Mouse (Mus musculus): Measurements from ENCODE around the gene Igfbp2. TPM values are rescaled to one million over a fixed set of nuclear protein-coding genes. Genes with fewer than 3 reads are reported as not detected.

The Igfbp2 gene
- polyA plus RNA-seq, 1 experiment from 2014 or later = 50.5 TPM

- Histone ChIP-seq H3K36me3 (ENCODE audit: control insufficient read depth, insufficient read depth, low read length) (no peaks in the 10 kb centered on the region), H3K27me3 (replicated peaks; ENCODE audit: control insufficient read depth, insufficient read depth, low read length) (no peaks in the 10 kb centered on the region; the same call in 1 of the 2 replicates), H3K4me2 (no peak overlapping the region), H3K9ac (ENCODE audit: low read depth, low read length) (no peak overlapping the region), H3K4me3 (ENCODE audit: low read depth, low read length) (no peak overlapping the region), H3K27ac (ENCODE audit: low read depth, low read length) (no peak overlapping the region), H3K4me1 (replicated peaks; ENCODE audit: control insufficient read depth, insufficient read depth, low read length) (no peaks in the 10 kb centered on the region), H3K9me3 (ENCODE audit: control insufficient read depth, low read length) (no peaks in the 10 kb centered on the region)
- DNase-seq (ENCODE audit: low spot score) (no peak), ATAC-seq (replicated peaks; ENCODE audit: low FRiP score) (no peak)
- 71% methylated on average over 2 of the region's 2 CpGs for WGBS
Measured at GRCm38 (mm10) chr1:72860502-72860901, 36.2 kb downstream of the Igfbp2 start.

GRCm38 (mm10) chr1:72861702-72862101, 37.4 kb downstream of the Igfbp2 start:
- DNase-seq (ENCODE audit: low spot score) = no peak
- Histone ChIP-seq H3K4me2 (no peak overlapping the region), H3K27me3 (replicated peaks; ENCODE audit: control insufficient read depth, insufficient read depth, low read length) (no peaks in the 10 kb centered on the region; the same call in 1 of the 2 replicates), H3K27ac (ENCODE audit: low read depth, low read length) (no peak overlapping the region), H3K4me3 (ENCODE audit: low read depth, low read length) (no peak overlapping the region), H3K9ac (ENCODE audit: low read depth, low read length) (no peak overlapping the region), H3K4me1 (replicated peaks; ENCODE audit: control insufficient read depth, insufficient read depth, low read length) (no peaks in the 10 kb centered on the region), H3K9me3 (ENCODE audit: control insufficient read depth, low read length) (no peaks in the 10 kb centered on the region), H3K36me3 (ENCODE audit: control insufficient read depth, insufficient read depth, low read length) (no peaks in the 10 kb centered on the region)
- 60% methylated on average over 2 of the region's 2 CpGs for WGBS
- no peak for ATAC-seq (replicated peaks; ENCODE audit: low FRiP score)

- no peak overlapping the region for H3K9ac ChIP-seq (ENCODE audit: low read depth, low read length)
- H3K4me2 ChIP-seq = no peak overlapping the region
- no peak overlapping the region for H3K27ac ChIP-seq (ENCODE audit: low read depth, low read length)
- H3K4me3 ChIP-seq (ENCODE audit: low read depth, low read length) = no peak overlapping the region
- WGBS = 82% methylated on average over 21 of the region's 21 CpGs
- ATAC-seq (replicated peaks; ENCODE audit: low FRiP score) = no peak
- no peaks in the 10 kb centered on the region for H3K4me1 ChIP-seq (replicated peaks; ENCODE audit: control insufficient read depth, insufficient read depth, low read length)
- DNase-seq (ENCODE audit: low spot score) = no peak
- H3K27me3 ChIP-seq (replicated peaks; ENCODE audit: control insufficient read depth, insufficient read depth, low read length) = no peaks in the 10 kb centered on the region
- H3K9me3 ChIP-seq (ENCODE audit: control insufficient read depth, low read length) = no peaks in the 10 kb centered on the region
- no peaks in the 10 kb centered on the region for H3K36me3 ChIP-seq (ENCODE audit: control insufficient read depth, insufficient read depth, low read length)
Measured at GRCm38 (mm10) chr1:72862248-72862647, 37.9 kb downstream of the Igfbp2 start.

- DNase-seq (ENCODE audit: low spot score) (no peak), ATAC-seq (replicated peaks; ENCODE audit: low FRiP score) (no peak)
- Histone ChIP-seq H3K27ac (ENCODE audit: low read depth, low read length) (no peak overlapping the region), H3K4me1 (replicated peaks; ENCODE audit: control insufficient read depth, insufficient read depth, low read length) (no peaks in the 10 kb centered on the region; the same call in 1 of the 2 replicates), H3K9ac (ENCODE audit: low read depth, low read length) (no peak overlapping the region), H3K4me3 (ENCODE audit: low read depth, low read length) (no peak overlapping the region), H3K27me3 (replicated peaks; ENCODE audit: control insufficient read depth, insufficient read depth, low read length) (no peaks in the 10 kb centered on the region), H3K9me3 (ENCODE audit: control insufficient read depth, low read length) (no peaks in the 10 kb centered on the region), H3K36me3 (ENCODE audit: control insufficient read depth, insufficient read depth, low read length) (no peaks in the 10 kb centered on the region), H3K4me2 (no peak overlapping the region)
- WGBS = 84% methylated on average over 8 of the region's 8 CpGs
Measured at GRCm38 (mm10) chr1:72863692-72864091, 39.4 kb downstream of the Igfbp2 start.

- H3K4me2 ChIP-seq = no peak overlapping the region
- H3K9me3 ChIP-seq (ENCODE audit: control insufficient read depth, low read length) = no peaks in the 10 kb centered on the region
- no peak overlapping the region for H3K9ac ChIP-seq (ENCODE audit: low read depth, low read length)
- ATAC-seq (replicated peaks; ENCODE audit: low FRiP score) (no peak), DNase-seq (ENCODE audit: low spot score) (no peak)
- 93% methylated on average over 3 of the region's 3 CpGs for WGBS
- no peak overlapping the region for H3K4me3 ChIP-seq (ENCODE audit: low read depth, low read length)
- H3K27me3 ChIP-seq (replicated peaks; ENCODE audit: control insufficient read depth, insufficient read depth, low read length) = 0 out of 2 replicates have a peak, but pooled peaks cover 1% of the 10 kb centered on the region
- H3K4me1 ChIP-seq (replicated peaks; ENCODE audit: control insufficient read depth, insufficient read depth, low read length) = no peaks in the 10 kb centered on the region; the same call in 1 of the 2 replicates
- H3K36me3 ChIP-seq (ENCODE audit: control insufficient read depth, insufficient read depth, low read length) = no peaks in the 10 kb centered on the region
- no peak overlapping the region for H3K27ac ChIP-seq (ENCODE audit: low read depth, low read length)
Measured at GRCm38 (mm10) chr1:72864272-72864671, 40.0 kb downstream of the Igfbp2 start.

- 31% methylated on average over 6 of the region's 6 CpGs for WGBS
- Histone ChIP-seq H3K9me3 (ENCODE audit: control insufficient read depth, low read length) (no peaks in the 10 kb centered on the region), H3K36me3 (ENCODE audit: control insufficient read depth, insufficient read depth, low read length) (no peaks in the 10 kb centered on the region), H3K27me3 (replicated peaks; ENCODE audit: control insufficient read depth, insufficient read depth, low read length) (0 out of 2 replicates have a peak, but pooled peaks cover 3% of the 10 kb centered on the region), H3K4me2 (no peak overlapping the region), H3K9ac (ENCODE audit: low read depth, low read length) (no peak overlapping the region), H3K27ac (ENCODE audit: low read depth, low read length) (no peak overlapping the region), H3K4me1 (replicated peaks; ENCODE audit: control insufficient read depth, insufficient read depth, low read length) (peaks cover 2% of the 10 kb centered on the region), H3K4me3 (ENCODE audit: low read depth, low read length) (no peak overlapping the region)
- DNase-seq (ENCODE audit: low spot score) (peak; percentile 66), ATAC-seq (replicated peaks; ENCODE audit: low FRiP score) (no peak)
Measured at GRCm38 (mm10) chr1:72865900-72866299, 41.6 kb downstream of the Igfbp2 start.

- ATAC-seq (replicated peaks; ENCODE audit: low FRiP score) = no peak
- peaks cover 2% of the 10 kb centered on the region for H3K4me1 ChIP-seq (replicated peaks; ENCODE audit: control insufficient read depth, insufficient read depth, low read length)
- no peak overlapping the region for H3K9ac ChIP-seq (ENCODE audit: low read depth, low read length)
- no peak for DNase-seq (ENCODE audit: low spot score)
- no peaks in the 10 kb centered on the region for H3K36me3 ChIP-seq (ENCODE audit: control insufficient read depth, insufficient read depth, low read length)
- H3K9me3 ChIP-seq (ENCODE audit: control insufficient read depth, low read length) = no peaks in the 10 kb centered on the region
- 67% methylated on average over 5 of the region's 5 CpGs for WGBS
- no peak overlapping the region for H3K4me3 ChIP-seq (ENCODE audit: low read depth, low read length)
- no peak overlapping the region for H3K4me2 ChIP-seq
- H3K27ac ChIP-seq (ENCODE audit: low read depth, low read length) = no peak overlapping the region
- peaks cover 8% of the 10 kb centered on the region for H3K27me3 ChIP-seq (replicated peaks; ENCODE audit: control insufficient read depth, insufficient read depth, low read length)
Measured at GRCm38 (mm10) chr1:72866417-72866816, 42.1 kb downstream of the Igfbp2 start.

- H3K9me3 ChIP-seq (ENCODE audit: control insufficient read depth, low read length) = no peaks in the 10 kb centered on the region
- no peaks in the 10 kb centered on the region for H3K36me3 ChIP-seq (ENCODE audit: control insufficient read depth, insufficient read depth, low read length)
- peaks cover 16% of the 10 kb centered on the region for H3K27me3 ChIP-seq (replicated peaks; ENCODE audit: control insufficient read depth, insufficient read depth, low read length)
- ATAC-seq (replicated peaks; ENCODE audit: low FRiP score) (no peak), DNase-seq (ENCODE audit: low spot score) (no peak)
- no peak overlapping the region for H3K9ac ChIP-seq (ENCODE audit: low read depth, low read length)
- no peak overlapping the region for H3K4me3 ChIP-seq (ENCODE audit: low read depth, low read length)
- H3K4me2 ChIP-seq = no peak overlapping the region
- no peak overlapping the region for H3K27ac ChIP-seq (ENCODE audit: low read depth, low read length)
- 55% methylated on average over 1 of the region's 1 CpGs for WGBS
- H3K4me1 ChIP-seq (replicated peaks; ENCODE audit: control insufficient read depth, insufficient read depth, low read length) = peaks cover 6% of the 10 kb centered on the region
Measured at GRCm38 (mm10) chr1:72867346-72867745, 43.0 kb downstream of the Igfbp2 start.

- peaks cover 8% of the 10 kb centered on the region for H3K4me1 ChIP-seq (replicated peaks; ENCODE audit: control insufficient read depth, insufficient read depth, low read length)
- H3K4me3 ChIP-seq (ENCODE audit: low read depth, low read length) = no peak overlapping the region
- H3K4me2 ChIP-seq = no peak overlapping the region
- DNase-seq (ENCODE audit: low spot score) (no peak), ATAC-seq (replicated peaks; ENCODE audit: low FRiP score) (no peak)
- no peaks in the 10 kb centered on the region for H3K36me3 ChIP-seq (ENCODE audit: control insufficient read depth, insufficient read depth, low read length)
- H3K27me3 ChIP-seq (replicated peaks; ENCODE audit: control insufficient read depth, insufficient read depth, low read length) = peaks cover 28% of the 10 kb centered on the region
- H3K9ac ChIP-seq (ENCODE audit: low read depth, low read length) = no peak overlapping the region
- H3K9me3 ChIP-seq (ENCODE audit: control insufficient read depth, low read length) = no peaks in the 10 kb centered on the region
- WGBS = 53% methylated on average over 10 of the region's 10 CpGs
- no peak overlapping the region for H3K27ac ChIP-seq (ENCODE audit: low read depth, low read length)
Measured at GRCm38 (mm10) chr1:72868429-72869215, 44.3 kb downstream of the Igfbp2 start.
